Mouse (Mus musculus) NIH3T3 (cell line): ENCODE measurements around the gene Trp53bp2.

Experiments used
- DNase-seq: peaks from one replicate; pipeline ENCODE4 v3.0.0-alpha.2; 2012; ENCODE audit warnings: low read depth

Gene Trp53bp2

GRCm38 (mm10) chr1:182461261-182461660 lies 52.3 kb downstream of the Trp53bp2 start:
- DNase-seq: no peak

- DNase-seq: no peak
Observed at GRCm38 (mm10) chr1:182461813-182462212, 52.8 kb downstream of the Trp53bp2 start.

- DNase-seq: no peak
Observed at GRCm38 (mm10) chr1:182465309-182465708, 56.3 kb downstream of the Trp53bp2 start.

- DNase-seq: peak; percentile 33
Observed at GRCm38 (mm10) chr1:182465978-182466377, 57.0 kb downstream of the Trp53bp2 start.

GRCm38 (mm10) chr1:182475005-182475796 lies 66.2 kb downstream of the Trp53bp2 start:
- peak; percentile 26 for DNase-seq

GRCm38 (mm10) chr1:182478935-182479334 lies 70.0 kb downstream of the Trp53bp2 start:
- no peak for DNase-seq

GRCm38 (mm10) chr1:182481138-182481537 lies 72.2 kb downstream of the Trp53bp2 start:
- no peak for DNase-seq

GRCm38 (mm10) chr1:182481646-182482295 lies 72.8 kb downstream of the Trp53bp2 start:
- DNase-seq: no peak

GRCm38 (mm10) chr1:182482991-182483909 lies 74.3 kb downstream of the Trp53bp2 start:
- no peak for DNase-seq

- DNase-seq: no peak
Observed at GRCm38 (mm10) chr1:182483910-182484274, 74.9 kb downstream of the Trp53bp2 start.

- DNase-seq: no peak
Observed at GRCm38 (mm10) chr1:182488503-182488902, 79.5 kb downstream of the Trp53bp2 start.

GRCm38 (mm10) chr1:182489803-182490452 lies 81.0 kb downstream of the Trp53bp2 start:
- DNase-seq: peak; percentile 95

GRCm38 (mm10) chr1:182490568-182490967 lies 81.6 kb downstream of the Trp53bp2 start:
- no peak for DNase-seq

GRCm38 (mm10) chr1:182491839-182492238 lies 82.9 kb downstream of the Trp53bp2 start:
- DNase-seq: no peak

GRCm38 (mm10) chr1:182494285-182495145 lies 85.5 kb downstream of the Trp53bp2 start:
- DNase-seq: peak; percentile 64

- no peak for DNase-seq
Observed at GRCm38 (mm10) chr1:182496685-182497084, 87.7 kb downstream of the Trp53bp2 start.

- DNase-seq: no peak
Observed at GRCm38 (mm10) chr1:182497736-182498135, 88.8 kb downstream of the Trp53bp2 start.

GRCm38 (mm10) chr1:182499443-182500089 lies 90.6 kb downstream of the Trp53bp2 start:
- no peak for DNase-seq

GRCm38 (mm10) chr1:182500224-182500623 lies 91.3 kb downstream of the Trp53bp2 start:
- no peak for DNase-seq

GRCm38 (mm10) chr1:182500843-182501242 lies 91.9 kb downstream of the Trp53bp2 start:
- DNase-seq: no peak
